12 mouse cellular contexts compared by ENCODE assay signal in genomic region chr5:120775287-120775985, GRCm38 (mm10). TPM values are rescaled to one million over a fixed set of nuclear protein-coding genes. Genes with fewer than 3 reads are reported as not detected.
DNase-seq lines count a peak whose midpoint lies in the region; ATAC-seq and TF ChIP-seq lines count a peak whose summit lies in the region.
"Had no signal": no experiment of that assay in that cellular context is flagged by ENCODE, and none has a peak within 500 bp of the region (broad histone marks: within the 10 kb centered on the region; RNA-seq: fewer than 3 reads in every experiment).

No protein-coding gene starts in this region.

- peaks cover 49% of the 10 kb centered on the region for H3K4me1 ChIP-seq in bone marrow macrophage, adult 2 months (ENCODE audit: control insufficient read depth, insufficient read depth, low read length)
- no peaks in the 10 kb centered on the region for H3K4me1 ChIP-seq in forebrain, embryonic 15.5 days

- peak overlapping the region; percentile 28 for H3K4me3 ChIP-seq in bone marrow macrophage, adult 2 months (ENCODE audit: insufficient read depth, low read length)
- no peak overlapping the region for H3K4me3 ChIP-seq in forebrain, embryonic 15.5 days
- no peak overlapping the region for H3K4me3 ChIP-seq in left cerebral cortex, adult 2 months
- H3K4me3 ChIP-seq: kidney, embryonic 15.5 days had no signal

- 84% methylated on average over 14 of the region's 14 CpGs for WGBS in forebrain, embryonic 15.5 days

- H3K36me3 ChIP-seq in forebrain, embryonic 15.5 days = no peaks in the 10 kb centered on the region
- H3K36me3 ChIP-seq: kidney, embryonic 15.5 days had no signal

- H3K4me2 ChIP-seq in forebrain, embryonic 15.5 days (replicated peaks) = no peak overlapping the region
- H3K4me2 ChIP-seq: kidney, embryonic 15.5 days had no signal

- no peak for TF ChIP-seq POLR2A in bone marrow macrophage, adult 2 months (IDR thresholded peaks at IDR 0.05; ENCODE audit: borderline replicate concordance, low read depth, low read length)

- H3K27ac ChIP-seq in bone marrow macrophage, adult 2 months (ENCODE audit: insufficient read depth, low read depth, low read length) = peak overlapping the region; percentile 48
- no peak overlapping the region for H3K27ac ChIP-seq in forebrain, embryonic 15.5 days (replicated peaks)
- no peak overlapping the region for H3K27ac ChIP-seq in left cerebral cortex, adult 2 months
- H3K27ac ChIP-seq: kidney, embryonic 15.5 days had no signal

- no peak overlapping the region for H3K9ac ChIP-seq in forebrain, embryonic 15.5 days (replicated peaks)
- H3K9ac ChIP-seq: kidney, embryonic 15.5 days had no signal

- ATAC-seq in megakaryocyte progenitor cell, adult 5-6 weeks (replicated peaks; ENCODE audit: poor library complexity) = peak; percentile 64
- ATAC-seq in forebrain, embryonic 15.5 days (replicated peaks) = no peak

- DNase-seq in 3134 (ENCODE audit: extremely low read depth, insufficient read length, low spot score) (peak; percentile 38), 3T3-L1 (ENCODE audit: low read depth, low spot score) (peak; percentile 74)
- no peak for DNase-seq in left cerebral cortex, adult 2 months (ENCODE audit: extremely low spot score in 1 of 2, low spot score in 2 of 2)
- DNase-seq in layer of hippocampus, postnatal 36 days = no peak
- DNase-seq in left cerebral cortex, postnatal 14 days (ENCODE audit: low spot score in 2 of 2) = no peak
- DNase-seq: midbrain, embryonic 14.5 days; right cerebral cortex, postnatal 25 days had no signal

- no peaks in the 10 kb centered on the region for H3K9me3 ChIP-seq in forebrain, embryonic 15.5 days
- H3K9me3 ChIP-seq: kidney, embryonic 15.5 days had no signal

- intact Hi-C loops in left cerebral cortex, adult 2 months (cut with DNase I) = no loop called here
- intact Hi-C loops in left cerebral cortex, postnatal 14 days (cut with DNase I) = no loop called here

- H3K27me3 ChIP-seq in forebrain, embryonic 15.5 days = no peaks in the 10 kb centered on the region
- H3K27me3 ChIP-seq: kidney, embryonic 15.5 days had no signal

- no peak for TF ChIP-seq CTCF in bone marrow macrophage, adult 2 months (IDR thresholded peaks at IDR 0.05; ENCODE audit: low read depth, low read length)
- no peak for TF ChIP-seq CTCF in left cerebral cortex, adult 2 months (IDR thresholded peaks at IDR 0.05)

RNA-seq across cellular contexts. Expression of gene Oas3, which starts 2.0 kb away (rescaled TPM):
- 48.7 and 58.3 TPM in 2 replicates for polyA plus RNA-seq in bone marrow macrophage, adult 2 months (2012; ENCODE audit: insufficient read depth, insufficient read length, missing spikeins)
- total RNA-seq in megakaryocyte progenitor cell, adult 5-6 weeks (2015) = 1.1 and 1.5 TPM in 2 replicates
- total RNA-seq in megakaryocyte progenitor cell, adult 5-6 weeks (2017) = 1.1 and 1.3 TPM in 2 replicates
- 0.22 and 0.40 TPM in 2 replicates for polyA plus RNA-seq in forebrain, embryonic 15.5 days (2015; fragmentation: Nextera tagmentation; extraction: Ambion mirVana)
- total RNA-seq in left cerebral cortex, adult 2 months (2021) = not detected
- not detected for total RNA-seq in layer of hippocampus, postnatal 36 days (2021)
- not detected for total RNA-seq in left cerebral cortex, postnatal 14 days (2021)
- total RNA-seq: left cerebral cortex, adult 8-10 months had no signal

RNA-seq across cellular contexts. Expression of gene Oas1e, which starts 19.9 kb away (rescaled TPM):
- not detected in 2 replicates for polyA plus RNA-seq in bone marrow macrophage, adult 2 months (2012; ENCODE audit: insufficient read depth, insufficient read length, missing spikeins)
- not detected in 2 replicates for total RNA-seq in megakaryocyte progenitor cell, adult 5-6 weeks (2015)
- total RNA-seq in megakaryocyte progenitor cell, adult 5-6 weeks (2017) = not detected in 2 replicates
- 0.26 TPM in 1 of 2 replicates, not detected in the other for polyA plus RNA-seq in forebrain, embryonic 15.5 days (2015; fragmentation: Nextera tagmentation; extraction: Ambion mirVana)
- not detected for total RNA-seq in left cerebral cortex, adult 2 months (2021)
- not detected for total RNA-seq in layer of hippocampus, postnatal 36 days (2021)
- not detected for total RNA-seq in left cerebral cortex, postnatal 14 days (2021)
- total RNA-seq: left cerebral cortex, adult 8-10 months had no signal
- polyA plus RNA-seq: kidney, embryonic 15.5 days had no signal

RNA-seq across cellular contexts. Expression of gene Oas2, which starts 25.8 kb away (rescaled TPM):
- polyA plus RNA-seq in bone marrow macrophage, adult 2 months (2012; ENCODE audit: insufficient read depth, insufficient read length, missing spikeins) = 132 and 142 TPM in 2 replicates
- total RNA-seq in megakaryocyte progenitor cell, adult 5-6 weeks (2015) = 1.6 and 2.9 TPM in 2 replicates
- total RNA-seq in megakaryocyte progenitor cell, adult 5-6 weeks (2017) = 0.12 and 0.30 TPM in 2 replicates
- 0.08 and 0.14 TPM in 2 replicates for polyA plus RNA-seq in forebrain, embryonic 15.5 days (2015; fragmentation: Nextera tagmentation; extraction: Ambion mirVana)
- under 1 TPM in 1 of 2 experiments, not detected in 1; 0.14 TPM for total RNA-seq in left cerebral cortex, adult 2 months (2021)
- total RNA-seq in layer of hippocampus, postnatal 36 days (2021) = under 1 TPM in 1 of 2 experiments, not detected in 1; 0.30 TPM
- total RNA-seq in left cerebral cortex, postnatal 14 days (2021) = under 1 TPM in 1 of 2 experiments, not detected in 1; 0.40 TPM

RNA-seq across cellular contexts. Expression of gene Oas1c, which starts 36.9 kb away (rescaled TPM):
- 9.6 and 13.3 TPM in 2 replicates for polyA plus RNA-seq in bone marrow macrophage, adult 2 months (2012; ENCODE audit: insufficient read depth, insufficient read length, missing spikeins)
- total RNA-seq in megakaryocyte progenitor cell, adult 5-6 weeks (2015) = 0.83 and 1.6 TPM in 2 replicates
- 2.4 and 6.3 TPM in 2 replicates for total RNA-seq in megakaryocyte progenitor cell, adult 5-6 weeks (2017)
- 0.20 and 0.41 TPM in 2 replicates for polyA plus RNA-seq in forebrain, embryonic 15.5 days (2015; fragmentation: Nextera tagmentation; extraction: Ambion mirVana)
- total RNA-seq in left cerebral cortex, adult 2 months (2021) = 1 to 10 TPM in 1 of 2 experiments, under 1 TPM in 1; 0.82 to 1.0 TPM
- total RNA-seq in layer of hippocampus, postnatal 36 days (2021) = under 1 TPM in 1 of 2 experiments, not detected in 1; 0.27 TPM
- total RNA-seq in left cerebral cortex, postnatal 14 days (2021) = under 1 TPM; 0.59 to 0.87 TPM

Comparison
In these comparisons a context has a peak if more than half of its experiments do, and no peak if none do; other contexts are left out.
1. DNase-seq: peak in 3134 (single experiment) and 3T3-L1 (single experiment); none in left cerebral cortex, adult 2 months (0 of 2), layer of hippocampus, postnatal 36 days (0 of 2) and left cerebral cortex, postnatal 14 days (0 of 2).